Mouse (Mus musculus) embryonic facial prominence, embryonic 14.5 days (tissue): ENCODE measurements at regions not wholly inside any gene's neighbourhood (a gene's known extent, or its start where the extent isn't known, plus 50 kb on each side); places are given as distances from the start of the nearest gene placed in this dataset.
A peak's percentile ranks its signal among the peaks of the same experiment; 100 is the strongest.

ENCODE experiments used
- ATAC-seq: fragments of 200-750 bp; cut with Nextera tagmentation; 2 replicates; pipeline ENCODE4 v1.8.0; 2017; ENCODE audit warnings: low read depth, moderate number of reproducible peaks, moderate TSS enrichment
- DNase-seq: peaks from one replicate; pipeline ENCODE4 v3.0.0-alpha.2; 2015; ENCODE audit warnings: low spot score
- H3K27ac ChIP-seq: fragments of 300-500 bp; sonication (generic); replicated peaks from 2 replicates; pipeline ENCODE4 v1.5.1; 2014; ENCODE audit warnings: low read depth, mild to moderate bottlenecking, low read length, moderate library complexity
- H3K27me3 ChIP-seq: fragments of 300-500 bp; sonication (generic); replicated peaks from 2 replicates; pipeline ENCODE4 v1.6.1; 2014; ENCODE audit warnings: low read length; ENCODE audit not compliant: control insufficient read depth, insufficient read depth
- H3K36me3 ChIP-seq: fragments of 300-500 bp; sonication (generic); 2 replicates; pipeline ENCODE4 v1.6.1; 2014; ENCODE audit warnings: low read length, mixed read lengths; ENCODE audit not compliant: control insufficient read depth, insufficient read depth
- H3K4me1 ChIP-seq: fragments of 300-500 bp; sonication (generic); 2 replicates; pipeline ENCODE4 v1.6.1; 2014; ENCODE audit warnings: antibody characterized with exemption, low read length; ENCODE audit not compliant: control insufficient read depth, insufficient read depth
- H3K4me2 ChIP-seq: fragments of 300-500 bp; sonication (generic); 2 replicates; pipeline ENCODE4 v1.6.1; 2014; ENCODE audit warnings: low read depth, mild to moderate bottlenecking, low read length, moderate library complexity, mixed read lengths
- H3K4me3 ChIP-seq: fragments of 300-500 bp; sonication (generic); 2 replicates; pipeline ENCODE4 v1.5.1; 2014; ENCODE audit warnings: low read depth, mild to moderate bottlenecking, low read length
- H3K9ac ChIP-seq: fragments of 300-500 bp; sonication (generic); 2 replicates; pipeline ENCODE4 v1.6.1; 2014; ENCODE audit warnings: low read depth, mild to moderate bottlenecking, low read length, moderate library complexity, mixed read lengths
- H3K9me3 ChIP-seq: fragments of 300-500 bp; sonication (generic); 2 replicates; pipeline ENCODE4 v1.6.1; 2016; ENCODE audit warnings: low read length; ENCODE audit not compliant: control insufficient read depth
- WGBS: fragments of 180-500 bp; shearing (Covaris S2); extraction: QIAGEN DNeasy Blood & Tissue Kit; methylation state at CpG from one replicate; pipeline ENCODE4 v1.1.7; 2014; 5-methylcytosine and 5-hydroxymethylcytosine counted together

DNA sequence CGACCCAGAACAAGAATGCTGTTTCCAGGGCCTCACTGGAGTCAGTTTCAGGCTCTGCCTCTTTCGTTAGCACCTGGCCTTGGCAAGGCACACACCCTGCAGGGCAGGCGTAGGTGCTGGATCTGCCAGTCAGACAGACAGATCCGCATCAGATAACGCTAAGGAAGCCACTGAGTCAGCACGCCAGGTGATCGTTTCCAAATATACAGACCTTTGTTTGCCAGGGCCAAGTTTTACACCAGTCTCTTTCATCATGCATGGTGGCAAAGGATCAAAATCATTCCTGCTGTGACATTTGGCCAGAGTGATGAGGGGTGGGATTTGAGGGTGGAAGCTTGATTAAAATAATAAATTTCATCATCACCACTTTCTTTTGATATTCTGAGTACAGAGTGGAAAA lies 411.0 kb downstream of the Ofcc1 start:
- Histone ChIP-seq H3K4me3 (no peak overlapping the region), H3K27ac (no peak overlapping the region), H3K4me1 (no peaks in the 10 kb centered on the region), H3K36me3 (no peaks in the 10 kb centered on the region), H3K9me3 (no peaks in the 10 kb centered on the region), H3K4me2 (no peak overlapping the region), H3K27me3 (no peaks in the 10 kb centered on the region), H3K9ac (no peak overlapping the region)
- DNase-seq (peak; percentile 28), ATAC-seq (no peak)
- WGBS = 55% methylated on average over 7 of the region's 7 CpGs

DNA sequence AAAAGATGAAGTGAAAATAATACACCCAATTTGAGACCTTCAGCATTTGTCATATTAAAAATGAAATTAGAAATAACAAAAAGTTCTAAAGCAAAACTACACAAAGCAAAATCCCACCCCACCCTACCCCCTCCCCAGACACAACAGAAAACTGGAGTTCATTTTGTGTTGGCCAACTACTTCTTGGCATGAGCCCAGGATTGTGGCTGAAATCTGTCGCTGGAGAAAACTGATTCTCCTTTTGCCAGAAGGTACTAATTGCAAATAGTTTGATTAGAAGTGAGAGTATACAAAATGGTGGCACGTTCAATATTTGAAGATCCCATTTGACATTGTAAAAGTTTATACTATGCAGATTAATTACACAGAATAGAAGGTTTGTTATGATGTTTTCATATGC lies 426.0 kb downstream of the Ofcc1 start:
- no peak overlapping the region for H3K4me3 ChIP-seq
- DNase-seq = no peak
- H3K9me3 ChIP-seq = no peaks in the 10 kb centered on the region
- ATAC-seq = no peak
- no peaks in the 10 kb centered on the region for H3K4me1 ChIP-seq
- no peak overlapping the region for H3K9ac ChIP-seq
- no peaks in the 10 kb centered on the region for H3K27me3 ChIP-seq
- H3K36me3 ChIP-seq = no peaks in the 10 kb centered on the region
- no peak overlapping the region for H3K4me2 ChIP-seq
- WGBS = 50% methylated on average over 2 of the region's 2 CpGs
- H3K27ac ChIP-seq = no peak overlapping the region

DNA sequence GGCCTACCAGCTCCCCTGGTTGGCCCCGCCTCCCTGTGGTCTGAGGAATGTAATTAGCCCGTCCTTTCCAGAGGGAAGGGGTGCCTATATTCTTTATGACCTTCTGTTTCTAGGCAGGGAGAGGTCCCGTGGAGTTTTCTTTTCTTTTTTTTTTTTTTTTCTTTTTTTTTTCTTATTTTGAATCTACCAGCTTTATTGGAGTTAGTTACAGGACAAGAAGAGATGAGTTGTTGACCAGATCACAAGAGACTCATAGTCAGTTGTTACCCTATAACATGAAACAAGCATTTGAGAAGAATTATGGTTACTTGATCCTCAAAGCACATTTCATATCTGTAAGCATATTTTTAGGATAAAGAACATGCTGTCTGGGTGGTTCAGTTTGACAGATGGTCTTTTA lies 429.8 kb downstream of the Ofcc1 start:
- Histone ChIP-seq H3K4me2 (no peak overlapping the region), H3K27ac (no peak overlapping the region), H3K27me3 (no peaks in the 10 kb centered on the region), H3K4me1 (no peaks in the 10 kb centered on the region), H3K9ac (no peak overlapping the region), H3K9me3 (no peaks in the 10 kb centered on the region), H3K4me3 (no peak overlapping the region), H3K36me3 (no peaks in the 10 kb centered on the region)
- DNase-seq = no peak
- 66% methylated on average over 3 of the region's 3 CpGs for WGBS
- no peak for ATAC-seq

DNA sequence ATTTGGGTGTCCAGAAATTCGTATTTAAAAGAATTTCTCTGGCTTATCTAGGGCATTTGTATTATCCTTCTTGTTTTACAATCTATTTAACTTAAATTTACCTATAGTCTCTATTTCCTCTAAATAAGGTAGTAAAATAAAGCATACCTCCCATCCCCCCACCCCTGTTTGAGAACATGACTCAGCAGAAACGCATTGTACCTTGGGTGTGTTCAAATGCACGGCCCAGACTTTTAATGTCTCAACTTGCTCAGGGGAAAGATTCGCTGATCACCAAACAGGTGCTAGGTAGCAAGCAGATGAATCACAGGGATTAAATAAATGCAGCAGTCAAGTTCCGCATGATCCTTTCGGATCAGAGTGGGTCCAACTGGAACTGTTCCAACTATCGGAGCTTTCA lies 432.7 kb downstream of the Ofcc1 start:
- Histone ChIP-seq H3K27ac (no peak overlapping the region), H3K36me3 (no peaks in the 10 kb centered on the region), H3K4me3 (no peak overlapping the region), H3K27me3 (no peaks in the 10 kb centered on the region), H3K9ac (no peak overlapping the region), H3K4me2 (no peak overlapping the region), H3K9me3 (no peaks in the 10 kb centered on the region), H3K4me1 (no peaks in the 10 kb centered on the region)
- 68% methylated on average over 7 of the region's 7 CpGs for WGBS
- DNase-seq = peak; percentile 39
- no peak for ATAC-seq

DNA sequence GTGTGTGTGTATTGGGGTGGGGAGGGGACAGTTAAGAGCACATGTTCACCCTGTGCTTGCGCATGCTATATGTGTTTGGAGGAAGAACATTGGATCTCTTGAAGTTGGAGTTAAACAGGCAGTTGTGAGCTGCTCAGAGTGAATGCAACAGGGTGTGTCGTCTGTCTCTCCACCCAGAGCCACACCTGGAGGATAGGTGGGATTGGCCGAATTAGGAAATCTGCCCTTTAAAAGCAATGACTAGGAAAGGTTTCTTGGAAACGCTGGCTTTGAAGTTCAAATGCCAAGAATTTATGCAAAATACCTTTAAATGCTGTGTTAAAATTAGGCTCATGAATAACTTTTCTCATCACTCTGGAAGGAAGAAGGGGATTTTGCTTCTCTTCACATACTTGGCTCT lies 436.9 kb downstream of the Ofcc1 start:
- ATAC-seq (no peak), DNase-seq (no peak)
- WGBS = 89% methylated on average over 4 of the region's 4 CpGs
- Histone ChIP-seq H3K36me3 (no peaks in the 10 kb centered on the region), H3K27me3 (no peaks in the 10 kb centered on the region), H3K27ac (no peak overlapping the region), H3K4me2 (no peak overlapping the region), H3K9me3 (no peaks in the 10 kb centered on the region), H3K9ac (no peak overlapping the region), H3K4me3 (no peak overlapping the region), H3K4me1 (no peaks in the 10 kb centered on the region)

DNA sequence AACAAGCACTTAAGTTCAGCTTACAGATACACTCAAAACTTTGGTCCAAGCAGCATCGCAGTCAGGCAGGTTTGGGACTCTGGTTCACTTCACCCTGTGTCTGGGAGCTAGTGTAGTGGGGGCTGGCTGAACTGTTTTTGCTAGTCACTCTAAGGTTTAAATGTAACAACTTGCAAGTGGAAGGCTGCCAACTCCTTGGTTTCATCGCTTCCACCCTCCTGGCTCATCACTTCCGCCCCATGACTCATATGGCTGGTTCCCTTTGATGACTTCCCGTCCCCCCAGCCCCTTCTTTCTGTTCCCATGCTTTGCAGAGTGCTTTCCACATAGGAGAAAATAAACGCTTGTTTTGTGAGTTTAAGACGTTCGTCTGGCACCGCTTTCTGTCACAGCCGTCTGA lies 438.1 kb downstream of the Ofcc1 start:
- ATAC-seq (no peak), DNase-seq (peak; percentile 72)
- Histone ChIP-seq H3K4me1 (no peaks in the 10 kb centered on the region), H3K36me3 (no peaks in the 10 kb centered on the region), H3K27me3 (no peaks in the 10 kb centered on the region), H3K9me3 (no peaks in the 10 kb centered on the region), H3K9ac (no peak overlapping the region), H3K4me3 (no peak overlapping the region), H3K4me2 (no peak overlapping the region), H3K27ac (no peak overlapping the region)
- 54% methylated on average over 9 of the region's 9 CpGs for WGBS

DNA sequence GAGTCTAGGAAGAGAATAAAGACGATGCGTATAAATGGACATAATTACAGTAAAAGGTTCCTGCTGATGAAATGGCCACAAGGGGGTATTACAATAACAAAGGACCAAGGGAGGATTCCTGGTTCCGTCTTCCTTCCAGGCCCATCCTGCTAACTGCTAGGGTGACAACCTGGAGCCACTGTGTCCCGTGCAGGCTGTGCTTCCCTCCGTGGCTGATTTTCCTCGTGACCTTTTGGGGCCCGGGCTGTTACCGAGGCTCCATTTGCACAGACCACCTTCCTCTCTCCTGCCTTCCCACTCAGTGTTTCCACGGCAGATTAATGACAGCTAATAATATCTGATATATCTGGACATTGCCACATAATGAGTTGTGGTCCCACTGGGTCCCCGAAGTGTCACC lies 453.5 kb downstream of the Ofcc1 start:
- no peak overlapping the region for H3K4me3 ChIP-seq
- DNase-seq (no peak), ATAC-seq (no peak)
- H3K9ac ChIP-seq = no peak overlapping the region
- no peak overlapping the region for H3K4me2 ChIP-seq
- H3K4me1 ChIP-seq = no peaks in the 10 kb centered on the region
- no peaks in the 10 kb centered on the region for H3K36me3 ChIP-seq
- H3K27me3 ChIP-seq = no peaks in the 10 kb centered on the region
- WGBS = 46% methylated on average over 10 of the region's 10 CpGs
- no peaks in the 10 kb centered on the region for H3K9me3 ChIP-seq
- no peak overlapping the region for H3K27ac ChIP-seq

DNA sequence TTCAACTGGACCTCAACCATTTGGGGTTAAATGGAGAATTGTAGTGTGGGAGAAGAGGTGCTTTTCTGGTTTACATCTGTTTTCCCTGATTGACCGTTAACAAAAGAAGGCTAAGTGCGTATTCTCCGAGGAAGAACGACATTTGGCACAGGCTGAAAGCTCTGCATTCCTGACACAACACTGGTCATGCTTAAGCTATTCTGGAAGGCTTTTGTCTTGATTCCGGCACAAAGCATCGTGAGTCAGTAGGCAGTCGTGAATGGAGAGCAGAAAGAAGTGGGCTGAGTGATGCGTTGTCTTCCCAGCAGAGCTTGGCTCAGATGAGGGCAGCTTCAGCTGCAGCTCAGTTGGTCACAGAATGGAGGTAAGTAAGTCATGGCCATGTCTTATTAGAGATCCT lies 457.0 kb downstream of the Ofcc1 start:
- Histone ChIP-seq H3K4me1 (no peaks in the 10 kb centered on the region), H3K27me3 (no peaks in the 10 kb centered on the region), H3K27ac (no peak overlapping the region), H3K36me3 (no peaks in the 10 kb centered on the region), H3K9ac (no peak overlapping the region), H3K4me3 (no peak overlapping the region), H3K9me3 (no peaks in the 10 kb centered on the region), H3K4me2 (no peak overlapping the region)
- ATAC-seq = no peak
- peak; percentile 13 for DNase-seq
- WGBS = 63% methylated on average over 8 of the region's 8 CpGs

DNA sequence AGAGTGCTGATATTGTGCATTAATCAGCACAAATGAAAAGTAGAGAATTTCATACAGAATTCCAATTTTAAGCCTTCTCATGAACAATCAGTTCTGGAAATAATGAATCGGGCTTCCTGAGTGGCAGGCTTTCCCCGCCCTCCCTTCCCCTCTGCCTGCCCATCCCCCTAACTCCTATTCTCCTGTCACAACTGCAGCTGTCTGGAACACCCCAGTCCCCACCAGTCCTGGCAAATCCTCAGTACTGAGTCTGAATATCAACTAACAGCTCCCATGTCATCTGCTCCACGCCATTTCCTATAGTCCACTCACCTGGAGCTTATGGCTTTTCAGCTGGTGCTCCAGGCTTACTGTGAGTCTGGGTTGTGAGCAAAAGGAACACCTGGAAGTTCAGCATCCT lies 457.9 kb downstream of the Ofcc1 start:
- no peaks in the 10 kb centered on the region for H3K4me1 ChIP-seq
- no peaks in the 10 kb centered on the region for H3K36me3 ChIP-seq
- H3K4me2 ChIP-seq = no peak overlapping the region
- H3K9ac ChIP-seq = no peak overlapping the region
- H3K9me3 ChIP-seq = no peaks in the 10 kb centered on the region
- WGBS = 56% methylated on average over 3 of the region's 3 CpGs
- no peak for ATAC-seq
- H3K27ac ChIP-seq = no peak overlapping the region
- no peak overlapping the region for H3K4me3 ChIP-seq
- DNase-seq = peak; percentile 10
- no peaks in the 10 kb centered on the region for H3K27me3 ChIP-seq
